ENCODE assay signal across 8 mouse cellular contexts in genomic region chr7:83599913-83600286, GRCm38 (mm10). TPM values are rescaled to one million over a fixed set of nuclear protein-coding genes. Genes with fewer than 3 reads are reported as not detected.
DNase-seq lines count a peak whose midpoint lies in the region; ATAC-seq and TF ChIP-seq lines count a peak whose summit lies in the region.

No protein-coding gene starts in this region.

- no peaks in the 10 kb centered on the region for H3K9me3 ChIP-seq in kidney, embryonic 16.5 days (ENCODE audit: low read length)
- H3K9me3 ChIP-seq in ES-E14 (ENCODE audit: control insufficient read depth, insufficient read depth, low read depth, low read length): no peaks in the 10 kb centered on the region

- in situ Hi-C loops in ES-E14 (cut with MboI; ENCODE audit: low sequenced_read_pairs in 2 of 2, unreplicated experiment in 2 of 2): no loop called here

- no peak overlapping the region for H3K4me2 ChIP-seq in kidney, embryonic 16.5 days (replicated peaks; ENCODE audit: low read depth, low read length)

- no peak overlapping the region for H3K9ac ChIP-seq in kidney, embryonic 16.5 days (replicated peaks; ENCODE audit: low read length)
- H3K9ac ChIP-seq in ES-E14 (ENCODE audit: insufficient read depth, low read depth, low read length, poor library complexity, severe bottlenecking): no peak overlapping the region

- H3K36me3 ChIP-seq in kidney, embryonic 16.5 days (ENCODE audit: insufficient read depth, low read length): no peaks in the 10 kb centered on the region
- H3K36me3 ChIP-seq in ES-E14 (ENCODE audit: control insufficient read depth, insufficient read depth, low read length, poor library complexity, severe bottlenecking): no peaks in the 10 kb centered on the region

- no peaks in the 10 kb centered on the region for H3K27me3 ChIP-seq in kidney, embryonic 16.5 days (ENCODE audit: insufficient read depth, low read length)

- no peak for ATAC-seq in kidney, embryonic 16.5 days (ENCODE audit: low FRiP score, low TSS enrichment)
- ATAC-seq in monocyte, adult 5-6 weeks (replicated peaks; ENCODE audit: insufficient number of reproducible peaks, low FRiP score, low TSS enrichment, poor library complexity, severe bottlenecking): peak; percentile 81

- 62% methylated on average over 8 of the region's 8 CpGs for WGBS in kidney, embryonic 16.5 days

- H3K4me1 ChIP-seq in kidney, embryonic 16.5 days (ENCODE audit: insufficient read depth, low read length): no peaks in the 10 kb centered on the region
- peaks cover 0 to 2% of the 10 kb centered on the region in 2 experiments; a peak in 1 of 4 replicates for H3K4me1 ChIP-seq in ES-E14 (ENCODE audit: control insufficient read depth in 2 of 2, insufficient read depth in 2 of 2, low read length in 2 of 2, poor library complexity in 1 of 2)

- DNase-seq in kidney, adult 18-20 months: peak; percentile 57
- DNase-seq in ES-E14 (ENCODE audit: low read depth, low spot score): peak; percentile 59
- peak; percentile 39 for DNase-seq in cerebellum, adult 11-12 months
- DNase-seq in gastrocnemius, adult 8-10 months (ENCODE audit: low spot score in 2 of 2): peak; percentile 18 to 30
- peak; percentile 26 to 56 for DNase-seq in left cerebral cortex, adult 18-20 months (ENCODE audit: low spot score in 2 of 2)
- DNase-seq in thymus, postnatal 14 days: peak; percentile 68

- no peak overlapping the region for H3K4me3 ChIP-seq in kidney, embryonic 16.5 days (ENCODE audit: low read length)
- no peak overlapping the region for H3K4me3 ChIP-seq in ES-E14 (ENCODE audit: insufficient read depth in 1 of 2, low read depth in 1 of 2, low read length in 2 of 2, poor library complexity in 1 of 2, severe bottlenecking in 1 of 2)

- H3K27ac ChIP-seq in kidney, embryonic 16.5 days (ENCODE audit: low read length): no peak overlapping the region
- H3K27ac ChIP-seq in ES-E14 (ENCODE audit: insufficient read depth, low read depth, low read length, poor library complexity, severe bottlenecking): no peak overlapping the region

TF ChIP-seq in ES-E14, 5 proteins besides CTCF, POLR2A, EP300 and RAD21:
- peak; percentile 30; the same call in 1 of the 2 replicates for TF ChIP-seq ZC3H11A (IDR thresholded peaks at IDR 0.05; ENCODE audit: borderline replicate concordance, low read depth, low read length)
- no peak for TF ChIP-seq HCFC1 (IDR thresholded peaks at IDR 0.05; ENCODE audit: borderline replicate concordance, insufficient read depth, low read length)

RNA-seq across cellular contexts. Expression of gene Tmc3, which starts 15.2 kb away (rescaled TPM):
- 1.4 and 2.3 TPM in 2 replicates for polyA plus RNA-seq in kidney, embryonic 16.5 days (2015; fragmentation: Nextera tagmentation; extraction: Ambion mirVana)
- total RNA-seq in ES-E14 (2012; rRNA removed): 0.80 and 1.3 TPM in 2 replicates
- not detected for total RNA-seq in gastrocnemius, adult 8-10 months (2022)
- under 1 TPM; 0.12 to 0.14 TPM for total RNA-seq in left cerebral cortex, adult 18-20 months (2021)
- 0.10 to 7.4 TPM (median 0.29 TPM) in 3 replicates for total RNA-seq in monocyte, adult 5-6 weeks (2017)

RNA-seq across cellular contexts. Expression of gene Stard5, which starts 31.9 kb away (rescaled TPM):
- 30.9 and 31.7 TPM in 2 replicates for polyA plus RNA-seq in kidney, embryonic 16.5 days (2015; fragmentation: Nextera tagmentation; extraction: Ambion mirVana)
- total RNA-seq in ES-E14 (2012; rRNA removed): 8.1 and 11.9 TPM in 2 replicates
- 1 to 10 TPM; 1.7 to 3.7 (median 2.7) TPM for total RNA-seq in gastrocnemius, adult 8-10 months (2022)
- total RNA-seq in left cerebral cortex, adult 18-20 months (2021): 1 to 10 TPM; 6.6 to 8.0 TPM
- total RNA-seq in monocyte, adult 5-6 weeks (2017): 32.2 to 38.7 TPM (median 38.0 TPM) in 3 replicates
